Mouse (Mus musculus) embryonic facial prominence, embryonic 15.5 days (tissue): ENCODE measurements around the gene Scgb1b30. TPM values are rescaled to one million over a fixed set of nuclear protein-coding genes. Genes with fewer than 3 reads are reported as not detected.

ENCODE experiments used
- ATAC-seq: fragments of 200-750 bp; cut with Nextera tagmentation; 2 replicates; pipeline ENCODE4 v1.8.0; 2017; ENCODE audit warnings: low read depth, moderate TSS enrichment; ENCODE audit not compliant: insufficient number of reproducible peaks, low FRiP score, low TSS enrichment
- H3K27ac ChIP-seq: fragments of 300-500 bp; sonication (generic); replicated peaks from 2 replicates; pipeline ENCODE4 v1.5.1; 2015; ENCODE audit warnings: mild to moderate bottlenecking, inconsistent platforms
- H3K27me3 ChIP-seq: fragments of 300-500 bp; sonication (generic); 2 replicates; pipeline ENCODE4 v1.6.1; 2015; ENCODE audit warnings: inconsistent platforms
- H3K36me3 ChIP-seq: fragments of 300-500 bp; sonication (generic); 2 replicates; pipeline ENCODE4 v1.6.1; 2015; ENCODE audit warnings: mild to moderate bottlenecking, inconsistent platforms
- H3K4me1 ChIP-seq: fragments of 300-500 bp; sonication (generic); 2 replicates; pipeline ENCODE4 v1.6.1; 2015; ENCODE audit warnings: inconsistent platforms
- H3K4me2 ChIP-seq: fragments of 300-500 bp; sonication (generic); replicated peaks from 2 replicates; pipeline ENCODE4 v1.6.1; 2015; ENCODE audit warnings: mild to moderate bottlenecking, inconsistent platforms
- H3K4me3 ChIP-seq: fragments of 300-500 bp; sonication (generic); replicated peaks from 2 replicates; pipeline ENCODE4 v1.5.1; 2015; ENCODE audit warnings: mild to moderate bottlenecking, inconsistent platforms
- H3K9ac ChIP-seq: fragments of 300-500 bp; sonication (generic); 2 replicates; pipeline ENCODE4 v1.6.1; 2015; ENCODE audit warnings: inconsistent platforms
- H3K9me3 ChIP-seq: fragments of 300-500 bp; sonication (generic); replicated peaks from 2 replicates; pipeline ENCODE4 v1.6.1; 2016; ENCODE audit warnings: inconsistent platforms
- WGBS: fragments of 180-500 bp; shearing (Covaris S2); methylation state at CpG from one replicate; pipeline ENCODE4 v1.1.7; 2015; 5-methylcytosine and 5-hydroxymethylcytosine counted together
- polyA plus RNA-seq: library from polyadenylated mRNA; unstranded; fragments of >200 nt; fragmentation: Nextera tagmentation; extraction: Ambion mirVana; gene quantifications from 2 replicates; pipeline ENCODE4 v1.2.1, GENCODE M21; 2015

The Scgb1b30 gene
- polyA plus RNA-seq, 1 experiment from 2014 or later: not detected

DNA sequence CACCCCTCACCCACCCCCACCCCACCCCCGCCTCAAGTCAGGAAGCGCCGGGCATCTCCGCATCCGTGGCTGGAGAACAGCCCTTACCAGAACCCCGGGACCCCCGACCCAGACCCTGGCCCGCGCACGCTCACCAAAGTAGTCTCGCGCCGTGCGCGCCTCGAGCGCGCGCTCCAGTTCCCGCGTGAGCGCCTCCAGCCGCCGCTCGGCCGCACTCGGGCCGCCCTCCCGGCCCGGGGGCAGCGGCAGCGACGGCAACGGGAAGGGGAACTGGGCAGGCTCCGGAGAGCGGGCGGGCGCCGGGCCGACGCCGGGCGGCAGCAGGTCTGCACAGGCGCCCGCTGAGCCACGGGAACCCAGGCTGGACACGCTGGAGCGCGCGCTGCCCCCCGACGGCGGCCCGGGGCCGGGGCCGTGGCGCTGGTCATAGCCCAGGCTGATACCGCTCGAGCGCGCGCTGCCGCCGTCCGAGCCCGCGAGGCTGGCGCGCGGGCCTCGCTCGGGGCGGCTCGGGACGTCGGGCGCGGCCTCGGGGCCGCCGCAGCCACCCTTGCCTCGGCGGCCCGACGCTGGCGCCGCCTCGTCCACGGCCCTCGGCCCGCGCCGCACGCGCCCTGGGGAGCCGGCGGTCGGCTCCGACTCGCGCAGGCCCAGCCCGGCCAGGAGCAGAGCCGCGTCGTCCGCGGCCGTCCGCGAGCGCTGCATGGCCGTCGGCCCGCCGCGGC lies 37.3 kb downstream of the Scgb1b30 start:
- peak overlapping the region; percentile 86 for H3K27ac ChIP-seq
- H3K9ac ChIP-seq: peak overlapping the region; percentile 94
- peak; percentile 78 for ATAC-seq
- H3K9me3 ChIP-seq: no peaks in the 10 kb centered on the region
- no peaks in the 10 kb centered on the region for H3K27me3 ChIP-seq
- peak overlapping the region; percentile 82 for H3K4me3 ChIP-seq
- peaks cover 2% of the 10 kb centered on the region for H3K36me3 ChIP-seq
- H3K4me1 ChIP-seq: peaks cover 31% of the 10 kb centered on the region
- WGBS: under 1% methylated on average over 83 of the region's 116 CpGs
- peak overlapping the region; percentile 70 for H3K4me2 ChIP-seq

DNA sequence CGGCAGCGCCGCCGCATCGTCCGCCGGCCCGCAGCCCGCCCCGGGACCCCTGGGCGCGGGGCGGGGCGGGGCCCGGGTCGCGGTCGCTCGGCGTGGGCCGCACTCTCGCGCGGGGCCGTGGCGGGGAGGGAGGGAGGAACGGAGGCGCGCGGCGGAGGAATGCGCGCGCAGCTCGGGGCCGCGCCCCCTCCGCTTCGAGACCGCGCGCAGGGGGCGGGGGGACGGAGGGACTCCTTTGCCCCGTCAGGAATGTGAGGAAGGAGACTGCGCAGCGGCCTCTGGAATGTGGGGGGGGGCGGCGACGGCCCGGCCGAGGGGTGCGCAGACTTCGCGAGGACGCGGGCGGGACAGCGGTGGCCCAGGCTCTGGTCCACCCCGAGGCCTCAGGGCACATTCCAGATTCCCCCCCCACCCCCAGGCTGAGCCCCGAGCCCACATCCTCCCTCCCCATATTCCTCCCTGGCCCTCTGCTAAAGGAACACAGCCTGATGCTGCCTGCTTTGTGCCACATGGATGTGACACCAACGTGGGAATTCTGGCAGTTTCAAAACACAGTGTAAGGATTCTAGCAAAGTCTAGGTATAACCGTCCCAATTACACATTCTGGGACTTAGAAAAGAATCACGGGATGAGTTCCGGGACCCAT lies 38.0 kb downstream of the Scgb1b30 start, which contains the start of gene Wtip:
Gene Wtip (minus strand): TSS at position 152 of the 646 bp plus-strand sequence.
- Histone ChIP-seq H3K4me2 (peak within 1 kb of the TSS; percentile 70), H3K27ac (peak within 1 kb of the TSS; percentile 86), H3K36me3 (no peaks in the 10 kb centered on the region), H3K4me3 (peak within 1 kb of the TSS; percentile 82), H3K27me3 (no peaks in the 10 kb centered on the region), H3K9me3 (no peaks in the 10 kb centered on the region), H3K4me1 (peaks cover 31% of the 10 kb centered on the region), H3K9ac (peak within 1 kb of the TSS; percentile 94)
- under 1% methylated on average over 50 of the region's 65 CpGs for WGBS
- peak; percentile 90 for ATAC-seq

DNA sequence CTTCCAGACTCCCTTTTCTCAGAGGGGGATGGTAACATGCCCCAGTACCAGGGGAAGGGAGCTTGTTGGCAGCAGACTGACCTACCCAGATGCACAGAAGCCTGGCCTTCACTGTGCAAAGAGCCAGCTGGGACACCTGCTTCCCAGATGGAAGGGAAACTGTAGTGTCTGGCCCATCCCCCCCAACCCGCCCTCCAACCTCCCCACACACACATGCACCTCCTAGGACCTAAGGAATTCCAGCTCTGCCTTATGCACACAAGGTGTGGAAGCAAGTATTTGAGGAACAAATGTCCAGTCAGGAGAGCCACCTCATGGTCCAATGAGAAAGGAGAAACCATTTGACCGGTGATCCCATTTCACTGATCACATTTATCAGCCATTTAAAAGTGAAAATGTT lies 39.1 kb downstream of the Scgb1b30 start:
- WGBS: 73% methylated on average over 2 of the region's 2 CpGs
- no peak overlapping the region for H3K4me3 ChIP-seq
- H3K27me3 ChIP-seq: no peaks in the 10 kb centered on the region
- H3K4me2 ChIP-seq: no peak overlapping the region
- no peaks in the 10 kb centered on the region for H3K9me3 ChIP-seq
- peaks cover 31% of the 10 kb centered on the region for H3K4me1 ChIP-seq
- H3K9ac ChIP-seq: no peak overlapping the region
- H3K36me3 ChIP-seq: no peaks in the 10 kb centered on the region
- H3K27ac ChIP-seq: 0 out of 2 replicates have a peak overlapping the region, but pooled peaks have one; percentile 86
- no peak for ATAC-seq

DNA sequence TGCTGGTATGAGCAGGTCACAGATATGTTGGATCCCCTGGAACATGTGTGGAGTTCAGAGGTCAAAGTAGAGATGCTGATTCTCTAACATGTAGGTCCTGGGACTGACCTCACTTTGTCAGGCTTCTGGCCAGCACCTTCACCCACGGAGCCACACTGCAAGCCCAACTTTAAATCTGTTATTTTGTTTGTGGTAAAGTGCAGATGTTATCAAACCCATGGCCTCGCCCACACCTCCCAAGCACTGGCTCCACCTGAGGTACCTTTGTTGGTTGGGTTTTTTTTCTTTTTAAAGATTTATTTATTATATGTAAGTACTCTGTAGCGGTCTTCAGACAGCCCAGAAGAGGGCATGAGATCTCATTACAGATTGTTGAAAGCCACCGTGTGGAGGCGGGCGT lies 44.3 kb downstream of the Scgb1b30 start:
- Histone ChIP-seq H3K4me3 (no peak overlapping the region), H3K4me2 (no peak overlapping the region), H3K36me3 (peaks cover 45% of the 10 kb centered on the region), H3K9me3 (no peaks in the 10 kb centered on the region), H3K27me3 (no peaks in the 10 kb centered on the region), H3K9ac (no peak overlapping the region), H3K27ac (no peak overlapping the region), H3K4me1 (0 out of 2 replicates have a peak, but pooled peaks cover 2% of the 10 kb centered on the region)
- WGBS: 82% methylated on average over 6 of the region's 6 CpGs
- ATAC-seq: no peak

GRCm38 (mm10) chr7:34141123-34141522 lies 45.9 kb downstream of the Scgb1b30 start:
- no peak for ATAC-seq
- Histone ChIP-seq H3K27me3 (no peaks in the 10 kb centered on the region), H3K9me3 (no peaks in the 10 kb centered on the region), H3K4me2 (no peak overlapping the region), H3K36me3 (peaks cover 60% of the 10 kb centered on the region), H3K4me3 (no peak overlapping the region), H3K4me1 (no peaks in the 10 kb centered on the region), H3K9ac (no peak overlapping the region), H3K27ac (no peak overlapping the region)
- WGBS: 94% methylated on average over 13 of the region's 13 CpGs

GRCm38 (mm10) chr7:34147193-34147592 lies 52.0 kb downstream of the Scgb1b30 start:
- ATAC-seq: no peak
- Histone ChIP-seq H3K27me3 (no peaks in the 10 kb centered on the region), H3K4me1 (no peaks in the 10 kb centered on the region), H3K36me3 (peaks cover 98% of the 10 kb centered on the region), H3K27ac (no peak overlapping the region), H3K4me3 (no peak overlapping the region), H3K9me3 (no peaks in the 10 kb centered on the region), H3K9ac (no peak overlapping the region), H3K4me2 (no peak overlapping the region)
- WGBS: 89% methylated on average over 4 of the region's 4 CpGs

Other genes starting within 250 kb of the Scgb1b30 start
- not detected in 2 replicates for gene Scgb2b26, start 150.4 kb upstream of the Scgb1b30 start, polyA plus RNA-seq
- gene Scgb2b27, start 81.5 kb upstream of the Scgb1b30 start, polyA plus RNA-seq: not detected in 2 replicates
- not detected in 2 replicates for gene Scgb1b27, start 73.9 kb upstream of the Scgb1b30 start, polyA plus RNA-seq
- 6.8 and 7.4 TPM in 2 replicates for gene Wtip, start 37.8 kb downstream of the Scgb1b30 start, polyA plus RNA-seq
- gene Uba2, start 74.2 kb downstream of the Scgb1b30 start, polyA plus RNA-seq: 187 and 188 TPM in 2 replicates
- gene Pdcd2l, start 101.2 kb downstream of the Scgb1b30 start, polyA plus RNA-seq: 56.9 and 60.8 TPM in 2 replicates
- 277 and 278 TPM in 2 replicates for gene Gpi1, start 134.9 kb downstream of the Scgb1b30 start, polyA plus RNA-seq
- 0.46 TPM in 1 of 2 replicates, not detected in the other for gene Gm6096, start 155.6 kb downstream of the Scgb1b30 start, polyA plus RNA-seq
- 25.8 and 26.8 TPM in 2 replicates for gene 4931406P16Rik, start 218.1 kb downstream of the Scgb1b30 start, polyA plus RNA-seq